Mouse (Mus musculus) macrophage (primary cell): ENCODE data around the gene Tmprss13. TPM values are rescaled to one million over a fixed set of nuclear protein-coding genes. Genes with fewer than 3 reads are reported as not detected.

Experiments used
- H3K27ac ChIP-seq: fragments of 350-480 bp; formaldehyde crosslinking; 2 replicates; pipeline ENCODE4 v1.9.0; 2021
- H3K36me3 ChIP-seq: fragments of 350-480 bp; formaldehyde crosslinking; 2 replicates; pipeline ENCODE4 v1.9.0; 2021; ENCODE audit errors: inconsistent target
- H3K4me3 ChIP-seq: fragments of 350-480 bp; formaldehyde crosslinking; 2 replicates; pipeline ENCODE4 v1.9.0; 2021; ENCODE audit errors: inconsistent target
- H3K79me2 ChIP-seq: fragments of 350-480 bp; formaldehyde crosslinking; 2 replicates; pipeline ENCODE4 v1.9.0; 2021; ENCODE audit errors: inconsistent target
- WGBS: methylation state at CpG from one replicate; pipeline ENCODE4 v1.1.7; 2026; ENCODE audit warnings: inconsistent platforms; ENCODE audit not compliant: missing documents; 5-methylcytosine and 5-hydroxymethylcytosine counted together
- polyA plus RNA-seq: library from polyadenylated mRNA; stranded (reverse); fragments of 250-400 nt; gene quantifications from 3 replicates; pipeline ENCODE4 v1.2.4, GENCODE M21; 2018; ENCODE audit warnings: inconsistent platforms

Gene Tmprss13
- polyA plus RNA-seq, 1 experiment from 2014 or later, result not detected

DNA sequence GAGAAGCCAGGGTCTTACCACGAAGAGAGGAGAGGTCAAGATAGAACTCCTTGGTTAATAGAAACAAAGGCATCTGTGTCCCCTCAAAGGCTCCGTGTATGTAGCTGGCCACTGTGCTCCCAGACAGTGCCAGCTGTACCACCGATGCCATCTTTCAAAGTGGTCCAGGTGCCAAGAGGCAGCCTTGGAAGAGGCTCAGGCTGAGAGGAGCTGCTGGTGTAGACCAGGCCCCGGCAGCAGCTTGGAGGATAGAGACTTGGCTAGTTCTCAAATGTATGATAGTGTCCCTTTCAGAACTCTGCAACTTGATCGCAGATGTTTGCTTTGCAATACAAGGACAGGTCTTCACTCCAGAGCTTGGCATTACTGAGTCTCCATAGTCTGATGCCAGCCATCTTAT, 63.4 kb downstream of the Tmprss13 start:
- Histone ChIP-seq H3K36me3 (no peaks in the 10 kb centered on the region), H3K4me3 (no peak overlapping the region), H3K79me2 (no peaks in the 10 kb centered on the region), H3K27ac (no peak overlapping the region)
- WGBS, result 93% methylated on average over 5 of the region's 5 CpGs

DNA sequence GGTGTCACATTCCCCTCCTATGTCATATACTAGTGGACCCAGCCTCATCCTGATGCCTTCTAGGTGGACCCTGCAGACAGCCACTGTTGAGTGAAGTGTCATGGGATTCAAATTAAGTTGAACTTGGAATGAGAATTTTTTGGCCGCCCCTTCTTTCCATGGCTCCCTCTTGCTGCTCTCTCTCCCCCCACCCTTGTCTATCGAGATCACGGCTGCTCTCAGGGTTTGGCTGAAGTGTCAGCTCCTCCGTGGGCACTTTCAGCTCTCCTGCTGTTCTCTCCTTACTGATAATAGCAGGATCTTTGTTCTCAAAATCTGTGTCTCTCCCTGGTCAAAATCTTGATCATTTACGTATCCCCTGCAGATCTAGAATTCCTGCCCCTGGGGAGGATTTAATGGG, 63.9 kb downstream of the Tmprss13 start:
- Histone ChIP-seq H3K4me3 (no peak overlapping the region), H3K36me3 (no peaks in the 10 kb centered on the region), H3K27ac (no peak overlapping the region), H3K79me2 (no peaks in the 10 kb centered on the region)
- WGBS, result 93% methylated on average over 5 of the region's 5 CpGs

- WGBS, result 96% methylated on average over 6 of the region's 6 CpGs
- H3K79me2 ChIP-seq, result no peaks in the 10 kb centered on the region
- no peak overlapping the region for H3K27ac ChIP-seq
- no peak overlapping the region for H3K4me3 ChIP-seq
- H3K36me3 ChIP-seq, result no peaks in the 10 kb centered on the region
Observed at GRCm38 (mm10) chr9:45383883-45384282, 65.0 kb downstream of the Tmprss13 start.

DNA sequence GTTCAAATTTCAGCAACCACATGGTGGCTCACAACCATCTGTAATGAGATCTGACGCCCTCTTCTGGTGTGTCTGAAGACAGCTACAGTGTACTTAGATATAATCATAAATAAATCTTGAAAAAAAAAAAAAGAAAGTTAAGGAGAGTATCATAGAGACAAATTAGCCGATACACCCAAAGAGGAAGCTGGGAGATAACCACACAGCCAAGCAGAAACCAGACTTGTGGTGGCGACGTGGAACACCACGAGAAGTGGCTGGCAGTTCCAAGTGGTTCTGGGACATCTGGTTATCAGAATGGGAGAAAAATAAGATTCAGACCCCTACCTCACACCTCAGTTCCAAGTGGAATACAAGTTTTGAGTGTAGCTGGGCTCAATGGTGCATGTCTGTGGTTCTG, 67.8 kb downstream of the Tmprss13 start:
- H3K36me3 ChIP-seq, result no peaks in the 10 kb centered on the region
- H3K79me2 ChIP-seq, result no peaks in the 10 kb centered on the region
- WGBS, result 17% methylated on average over 5 of the region's 5 CpGs
- H3K4me3 ChIP-seq, result no peak overlapping the region
- H3K27ac ChIP-seq, result no peak overlapping the region

DNA sequence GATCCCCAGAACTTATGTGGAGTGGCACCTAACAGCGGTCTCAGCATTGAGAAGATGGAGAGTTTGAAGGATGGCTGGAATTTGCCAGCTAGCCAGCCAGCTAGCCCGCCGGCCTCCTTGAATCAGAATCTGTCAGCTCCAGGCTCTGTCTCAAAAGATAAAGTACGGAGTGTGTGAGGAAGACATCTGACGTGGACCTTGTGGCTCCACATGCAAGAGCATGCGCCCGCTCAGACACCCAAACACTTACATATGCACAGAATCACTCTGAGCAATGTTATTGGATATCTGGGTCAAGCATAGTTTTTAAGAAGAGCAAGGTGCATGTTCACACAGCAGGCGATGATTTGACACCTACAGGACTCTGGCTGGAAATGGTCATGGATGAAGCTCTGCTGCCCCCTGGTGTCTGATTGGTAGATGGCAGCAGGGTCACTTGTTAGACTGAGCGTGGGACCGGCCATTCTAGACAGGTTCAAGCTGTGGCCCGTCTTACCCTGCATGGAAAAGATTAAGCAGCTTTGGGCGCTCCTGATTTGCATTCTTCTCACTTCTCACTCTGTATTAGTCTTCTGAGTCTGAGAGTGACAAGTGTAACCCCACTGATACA, 69.6 kb downstream of the Tmprss13 start:
- WGBS, result 46% methylated on average over 12 of the region's 12 CpGs
- Histone ChIP-seq H3K27ac (no peak overlapping the region), H3K4me3 (no peak overlapping the region), H3K79me2 (no peaks in the 10 kb centered on the region), H3K36me3 (no peaks in the 10 kb centered on the region)

GRCm38 (mm10) chr9:45389596-45389995, 70.7 kb downstream of the Tmprss13 start:
- Histone ChIP-seq H3K27ac (no peak overlapping the region), H3K4me3 (no peak overlapping the region), H3K79me2 (no peaks in the 10 kb centered on the region), H3K36me3 (no peaks in the 10 kb centered on the region)
- WGBS, result 94% methylated on average over 8 of the region's 8 CpGs

DNA sequence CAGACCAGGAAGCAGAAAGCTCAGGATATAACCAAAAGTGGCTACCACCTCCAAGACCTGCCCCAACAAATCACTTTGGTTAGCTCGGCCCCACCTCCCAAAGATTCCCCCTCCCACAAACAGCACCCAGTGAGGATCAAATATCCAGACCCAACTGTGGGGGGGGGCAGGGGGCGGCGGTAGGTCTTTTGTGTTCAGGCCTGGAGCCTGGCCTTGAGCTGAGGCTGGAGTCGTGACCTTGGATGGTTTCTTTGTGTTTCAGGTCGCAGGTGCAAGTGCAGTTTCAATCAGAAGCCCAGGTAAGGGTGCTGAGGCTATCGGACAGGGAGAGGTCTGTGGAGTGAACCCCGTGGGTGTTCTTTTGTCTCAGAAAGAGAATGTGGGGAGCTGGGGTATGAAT, 72.4 kb downstream of the Tmprss13 start:
- no peak overlapping the region for H3K4me3 ChIP-seq
- H3K27ac ChIP-seq, result no peak overlapping the region
- no peaks in the 10 kb centered on the region for H3K79me2 ChIP-seq
- H3K36me3 ChIP-seq, result no peaks in the 10 kb centered on the region
- 94% methylated on average over 7 of the region's 7 CpGs for WGBS

DNA sequence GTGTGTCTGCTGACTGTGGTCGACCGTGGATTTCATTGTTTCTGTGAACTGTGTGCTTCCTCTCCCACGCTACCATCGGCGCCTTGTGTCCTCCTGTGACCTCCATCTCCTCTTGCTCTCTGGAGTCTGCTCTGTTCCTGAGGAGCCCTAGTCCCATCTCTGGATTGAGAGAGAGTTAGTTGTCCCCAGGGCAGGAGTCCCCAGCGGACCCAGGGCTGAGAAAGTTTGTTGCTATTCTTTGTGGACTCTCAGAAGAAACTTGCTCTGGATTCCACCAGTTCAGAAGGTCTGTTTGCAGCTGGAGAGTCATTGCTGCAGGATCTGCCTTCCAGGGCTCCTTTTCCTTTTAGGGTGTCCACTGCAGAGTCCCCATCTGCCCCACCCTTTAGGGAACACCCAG, 76.3 kb downstream of the Tmprss13 start:
- WGBS, result 79% methylated on average over 6 of the region's 6 CpGs
- Histone ChIP-seq H3K27ac (no peak overlapping the region), H3K4me3 (no peak overlapping the region), H3K79me2 (no peaks in the 10 kb centered on the region), H3K36me3 (no peaks in the 10 kb centered on the region)

DNA sequence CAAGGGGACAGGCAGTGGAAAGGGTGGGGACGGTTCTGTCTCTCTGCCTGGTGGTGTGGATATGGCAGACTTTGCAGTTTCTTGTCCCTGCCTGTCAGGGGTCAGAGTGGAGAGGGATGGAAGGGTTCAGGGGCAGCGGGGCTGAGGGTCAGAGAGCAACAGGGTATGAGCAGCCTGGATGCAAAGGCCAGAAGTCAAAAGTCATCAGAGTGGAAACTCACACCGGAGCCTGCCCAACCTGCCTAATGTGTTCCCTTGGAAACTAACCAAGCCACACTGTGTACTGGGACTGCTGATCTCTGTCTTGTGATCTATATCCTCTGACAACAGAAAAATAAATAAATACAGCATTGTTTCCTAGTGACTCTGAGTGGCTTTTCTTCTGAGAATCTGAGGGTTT, 76.9 kb downstream of the Tmprss13 start:
- no peaks in the 10 kb centered on the region for H3K79me2 ChIP-seq
- no peak overlapping the region for H3K4me3 ChIP-seq
- H3K36me3 ChIP-seq, result no peaks in the 10 kb centered on the region
- 84% methylated on average over 3 of the region's 3 CpGs for WGBS
- H3K27ac ChIP-seq, result no peak overlapping the region

Other genes with a start within 250 kb of the Tmprss13 start
- gene Jaml, start 239.9 kb upstream of the Tmprss13 start, polyA plus RNA-seq, result 0.38 to 11.1 TPM (median 3.0 TPM) in 3 replicates
- 0.06 to 0.18 TPM in 2 of 3 replicates, not detected in the other for gene Scn2b, start 201.3 kb upstream of the Tmprss13 start, polyA plus RNA-seq
- gene Scn4b, start 180.7 kb upstream of the Tmprss13 start, polyA plus RNA-seq, result 0.06 TPM in 1 of 3 replicates, not detected in the others
- gene BC049352, start 137.1 kb upstream of the Tmprss13 start, polyA plus RNA-seq, result 0.32 to 0.98 TPM (median 0.83 TPM) in 3 replicates
- 0.54 to 2.3 TPM (median 2.1 TPM) in 3 replicates for gene Tmprss4, start 115.0 kb upstream of the Tmprss13 start, polyA plus RNA-seq
- gene Il10ra, start 50.0 kb upstream of the Tmprss13 start, polyA plus RNA-seq, result 35.9 to 150 TPM (median 72.1 TPM) in 3 replicates
- not detected in 3 replicates for gene Fxyd6, start 51.1 kb downstream of the Tmprss13 start, polyA plus RNA-seq
- gene Fxyd2, start 80.6 kb downstream of the Tmprss13 start, polyA plus RNA-seq, result 0.93 to 14.6 TPM (median 1.8 TPM) in 3 replicates
- 0.09 TPM in 1 of 3 replicates, not detected in the others for gene Dscaml1, start 107.5 kb downstream of the Tmprss13 start, polyA plus RNA-seq